Mouse (Mus musculus) forebrain, postnatal 0 days (tissue): ENCODE data around the gene Derl3. TPM values are rescaled to one million over a fixed set of nuclear protein-coding genes. Genes with fewer than 3 reads are reported as not detected.

Experiments
- ATAC-seq: fragments of 200-750 bp; cut with Nextera tagmentation; 2 replicates; pipeline ENCODE4 v1.8.0; 2017; ENCODE audit warnings: mild to moderate bottlenecking, moderate library complexity
- DNase-seq: peaks from one replicate; pipeline ENCODE4 v3.0.0-alpha.2; 2015
- H3K27ac ChIP-seq: fragments of 300-500 bp; sonication (generic); 2 replicates; pipeline ENCODE4 v1.5.1; 2014; ENCODE audit warnings: low read depth, mild to moderate bottlenecking, antibody characterized with exemption, low read length, moderate library complexity, mixed read lengths
- H3K27me3 ChIP-seq: fragments of 300-500 bp; sonication (generic); 2 replicates; pipeline ENCODE4 v1.6.1; 2014; ENCODE audit warnings: mild to moderate bottlenecking, low read length, mixed read lengths; ENCODE audit not compliant: insufficient read depth
- H3K36me3 ChIP-seq: fragments of 300-500 bp; sonication (generic); 2 replicates; pipeline ENCODE4 v1.6.1; 2014; ENCODE audit warnings: mild to moderate bottlenecking, moderate library complexity; ENCODE audit not compliant: insufficient read depth
- H3K4me1 ChIP-seq: fragments of 300-500 bp; sonication (generic); 2 replicates; pipeline ENCODE4 v1.6.1; 2014; ENCODE audit warnings: antibody characterized with exemption; ENCODE audit not compliant: insufficient read depth
- H3K4me2 ChIP-seq: fragments of 300-500 bp; sonication (generic); 2 replicates; pipeline ENCODE4 v1.6.1; 2014; ENCODE audit warnings: low read depth, mild to moderate bottlenecking, moderate library complexity
- H3K4me3 ChIP-seq: fragments of 300-500 bp; sonication (generic); 2 replicates; pipeline ENCODE4 v1.5.1; 2014; ENCODE audit warnings: low read depth, low read length, mixed read lengths
- H3K9ac ChIP-seq: fragments of 300-500 bp; sonication (generic); 2 replicates; pipeline ENCODE4 v1.6.1; 2014; ENCODE audit warnings: mild to moderate bottlenecking
- H3K9me3 ChIP-seq: fragments of 300-500 bp; sonication (generic); 2 replicates; pipeline ENCODE4 v1.6.1; 2016; ENCODE audit warnings: low read length
- CTCF ChIP-seq: sonication (generic); IDR thresholded peaks from 2 replicates; pipeline ENCODE4 v1.5.1; 2016; ENCODE audit warnings: antibody characterized with exemption, control low read depth, low read depth
- WGBS: fragments of 180-500 bp; shearing (Covaris S2); extraction: QIAGEN DNeasy Blood & Tissue Kit; methylation state at CpG from one replicate; pipeline ENCODE4 v1.1.7; 2014; 5-methylcytosine and 5-hydroxymethylcytosine counted together
- polyA plus RNA-seq: library from polyadenylated mRNA; unstranded; fragments of >200 nt; fragmentation: Nextera tagmentation; extraction: Ambion mirVana; gene quantifications from 2 replicates; pipeline ENCODE4 v1.2.1, GENCODE M21; 2015
- total RNA-seq: library from RNA; depleted of rRNA; stranded (reverse); fragments of >200 nt; gene quantifications from 2 replicates; pipeline ENCODE4 v1.2.3, GENCODE M21; 2014; rRNA removed

Gene Derl3
- total and polyA plus RNA-seq, 2 experiments from 2014 or later: 1.4 to 4.7 TPM

- Histone ChIP-seq H3K27ac (no peak overlapping the region), H3K4me3 (no peak overlapping the region), H3K27me3 (no peaks in the 10 kb centered on the region; the same call in 1 of the 2 replicates), H3K36me3 (no peaks in the 10 kb centered on the region), H3K9ac (no peak overlapping the region), H3K4me2 (no peak overlapping the region), H3K9me3 (no peaks in the 10 kb centered on the region), H3K4me1 (0 out of 2 replicates have a peak, but pooled peaks cover 4% of the 10 kb centered on the region)
- ATAC-seq (peak; percentile 53), DNase-seq (no peak)
- 59% methylated on average over 9 of the region's 9 CpGs for WGBS
- TF ChIP-seq CTCF: no peak
Observed at GRCm38 (mm10) chr10:75941042-75941824, 48.0 kb downstream of the Derl3 start.

DNA sequence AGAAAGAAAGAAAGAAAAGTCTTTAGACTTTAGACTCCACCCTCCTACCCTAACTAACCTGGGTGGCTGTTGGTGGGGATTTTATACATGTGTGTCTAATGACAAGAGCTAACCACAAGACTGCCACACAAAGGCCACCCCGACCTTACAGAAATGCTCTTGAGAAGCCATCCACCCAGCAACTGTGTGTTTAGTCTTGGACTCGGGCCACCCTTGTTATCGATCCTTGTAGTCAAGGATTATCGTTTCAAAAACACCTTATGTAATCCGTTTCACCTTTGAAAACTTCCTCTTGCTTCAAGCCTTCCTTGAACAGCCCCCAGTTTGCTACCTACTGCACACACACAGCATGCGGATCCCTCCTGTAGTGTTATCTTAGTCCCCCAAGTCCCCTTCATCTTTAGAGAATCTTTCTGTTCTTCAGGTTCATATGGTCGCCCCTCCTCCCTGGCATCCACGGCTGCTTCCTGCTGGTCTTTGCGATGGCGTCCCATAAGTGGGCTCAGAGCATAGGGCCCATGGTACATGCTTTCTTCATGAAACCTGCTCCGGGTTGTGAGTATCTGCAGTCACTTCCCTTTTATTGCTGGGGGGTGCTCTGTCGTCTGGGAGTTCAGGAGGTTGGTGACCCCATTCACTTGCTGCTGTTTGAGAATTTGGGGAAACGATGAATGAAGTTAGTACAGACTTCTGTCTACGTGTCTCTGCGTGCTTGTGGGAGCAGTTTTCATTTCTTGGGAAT lies 49.7 kb downstream of the Derl3 start, which contains the start of gene Vpreb3:
Gene Vpreb3 (plus strand): TSS at position 322 of the 742 bp plus-strand sequence.
- Histone ChIP-seq H3K4me3 (no peak within 1 kb of the TSS), H3K27me3 (no peaks in the 10 kb centered on the region; the same call in 1 of the 2 replicates), H3K4me2 (no peak within 1 kb of the TSS), H3K9ac (no peak within 1 kb of the TSS), H3K27ac (peak within 1 kb of the TSS; percentile 35; the same call in 1 of the 2 replicates), H3K9me3 (no peaks in the 10 kb centered on the region), H3K4me1 (0 out of 2 replicates have a peak, but pooled peaks cover 4% of the 10 kb centered on the region), H3K36me3 (no peaks in the 10 kb centered on the region)
- DNase-seq (no peak), ATAC-seq (no peak)
- no peak for TF ChIP-seq CTCF
- WGBS: 83% methylated on average over 15 of the region's 15 CpGs

DNA sequence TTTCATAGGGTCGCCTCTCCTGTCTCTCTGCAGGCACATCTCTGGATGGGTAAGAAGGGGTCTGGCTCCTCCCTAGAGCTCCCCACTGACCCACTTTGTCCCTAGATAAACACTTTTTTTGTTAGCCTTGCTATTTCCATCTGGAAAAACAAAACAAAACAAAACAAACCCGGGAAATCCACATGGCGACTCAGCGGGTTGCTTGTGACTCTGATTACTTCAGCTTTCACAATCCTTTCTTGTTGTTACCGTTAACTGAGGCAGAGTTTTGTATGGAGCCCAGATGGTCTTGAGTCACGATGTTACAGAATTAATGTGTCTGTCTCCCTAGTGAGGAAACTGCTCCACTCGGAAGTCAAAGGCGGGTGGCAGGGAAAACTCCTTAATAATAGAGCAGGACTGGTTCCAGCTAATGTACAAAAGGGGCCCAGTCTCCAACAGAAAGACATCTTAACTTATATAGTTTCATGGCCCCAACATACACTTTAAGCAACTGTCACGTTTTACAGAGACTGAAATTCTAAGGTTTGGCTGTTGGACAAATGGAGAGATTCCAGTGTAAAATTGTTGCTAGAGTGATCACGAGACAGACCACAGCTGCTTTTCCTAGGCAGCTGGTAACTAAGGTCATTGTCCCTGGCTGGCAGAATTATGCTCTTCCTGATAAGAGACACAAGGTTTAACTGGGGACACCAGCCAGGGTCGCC lies 51.0 kb downstream of the Derl3 start:
- no peak for TF ChIP-seq CTCF
- Histone ChIP-seq H3K27me3 (no peaks in the 10 kb centered on the region; the same call in 1 of the 2 replicates), H3K36me3 (no peaks in the 10 kb centered on the region), H3K4me1 (0 out of 2 replicates have a peak, but pooled peaks cover 4% of the 10 kb centered on the region), H3K9ac (no peak overlapping the region), H3K4me2 (no peak overlapping the region), H3K27ac (peak overlapping the region; percentile 35; the same call in 1 of the 2 replicates), H3K9me3 (no peaks in the 10 kb centered on the region), H3K4me3 (no peak overlapping the region)
- DNase-seq (peak; percentile 55), ATAC-seq (peak; percentile 68)
- 14% methylated on average over 11 of the region's 11 CpGs for WGBS

DNA sequence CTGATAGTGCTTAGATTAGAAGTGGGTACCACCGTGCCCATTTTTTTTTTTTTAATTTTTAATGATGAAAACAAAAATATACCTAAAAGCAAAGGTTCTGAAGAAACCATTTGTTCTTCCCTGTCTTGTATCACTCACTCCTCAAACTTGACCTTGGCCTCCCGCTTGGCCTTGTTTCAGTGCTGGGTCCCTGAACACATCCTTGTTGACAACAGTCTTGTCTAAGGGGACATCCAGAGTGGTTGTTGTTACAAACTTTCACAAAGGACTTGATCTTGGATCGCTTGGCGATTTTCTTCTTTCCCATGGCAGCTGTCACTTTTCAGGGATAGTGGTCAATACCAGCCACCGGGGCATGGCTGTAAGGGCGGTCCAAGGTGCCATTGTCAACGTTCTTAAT lies 52.0 kb downstream of the Derl3 start:
- Histone ChIP-seq H3K9me3 (no peaks in the 10 kb centered on the region), H3K4me1 (0 out of 2 replicates have a peak, but pooled peaks cover 4% of the 10 kb centered on the region), H3K27ac (no peak overlapping the region), H3K9ac (no peak overlapping the region), H3K4me3 (no peak overlapping the region), H3K36me3 (no peaks in the 10 kb centered on the region), H3K27me3 (no peaks in the 10 kb centered on the region; the same call in 1 of the 2 replicates), H3K4me2 (no peak overlapping the region)
- DNase-seq (no peak), ATAC-seq (no peak)
- WGBS: 91% methylated on average over 7 of the region's 7 CpGs
- no peak for TF ChIP-seq CTCF

Other genes with a start within 250 kb of the Derl3 start
- 2.2 and 2.6 TPM in 2 replicates for gene Susd2, start 249.4 kb upstream of the Derl3 start, total RNA-seq
- gene Susd2, start 249.4 kb upstream of the Derl3 start, polyA plus RNA-seq: 2.2 TPM in 2 replicates
- 67.0 and 85.5 TPM in 2 replicates for gene Cabin1, start 129.1 kb upstream of the Derl3 start, total RNA-seq
- gene Cabin1, start 129.1 kb upstream of the Derl3 start, polyA plus RNA-seq: 19.8 and 28.0 TPM in 2 replicates
- gene Ddt, start 120.0 kb upstream of the Derl3 start, total RNA-seq: 33.3 and 39.7 TPM in 2 replicates
- 78.2 and 79.4 TPM in 2 replicates for gene Ddt, start 120.0 kb upstream of the Derl3 start, polyA plus RNA-seq
- gene Gm20441, start 112.5 kb upstream of the Derl3 start, total RNA-seq: not detected in 2 replicates
- gene Gm20441, start 112.5 kb upstream of the Derl3 start, polyA plus RNA-seq: not detected in 2 replicates
- 1.7 and 2.3 TPM in 2 replicates for gene Gstt3, start 112.0 kb upstream of the Derl3 start, total RNA-seq
- 1.8 and 2.2 TPM in 2 replicates for gene Gstt3, start 112.0 kb upstream of the Derl3 start, polyA plus RNA-seq
- gene Gstt1, start 94.8 kb upstream of the Derl3 start, total RNA-seq: 19.2 and 22.8 TPM in 2 replicates
- gene Gstt1, start 94.8 kb upstream of the Derl3 start, polyA plus RNA-seq: 18.6 and 21.3 TPM in 2 replicates
- gene Gstt4, start 70.9 kb upstream of the Derl3 start, total RNA-seq: not detected in 2 replicates
- not detected in 2 replicates for gene Gstt4, start 70.9 kb upstream of the Derl3 start, polyA plus RNA-seq
- gene Gstt2, start 56.0 kb upstream of the Derl3 start, total RNA-seq: 4.5 and 5.1 TPM in 2 replicates
- gene Gstt2, start 56.0 kb upstream of the Derl3 start, polyA plus RNA-seq: 7.4 and 7.8 TPM in 2 replicates
- 598 and 704 TPM in 2 replicates for gene Mif, start 33.2 kb upstream of the Derl3 start, total RNA-seq
- 2,127 and 2,602 TPM in 2 replicates for gene Mif, start 33.2 kb upstream of the Derl3 start, polyA plus RNA-seq
- gene Smarcb1, start 28.2 kb downstream of the Derl3 start, total RNA-seq: 155 and 173 TPM in 2 replicates
- gene Smarcb1, start 28.2 kb downstream of the Derl3 start, polyA plus RNA-seq: 239 and 246 TPM in 2 replicates
- 69.9 and 93.0 TPM in 2 replicates for gene Chchd10, start 39.7 kb downstream of the Derl3 start, total RNA-seq
- gene Chchd10, start 39.7 kb downstream of the Derl3 start, polyA plus RNA-seq: 97.1 and 121 TPM in 2 replicates
- gene Mmp11, start 43.1 kb downstream of the Derl3 start, total RNA-seq: 11.7 and 13.5 TPM in 2 replicates
- gene Mmp11, start 43.1 kb downstream of the Derl3 start, polyA plus RNA-seq: 14.3 and 16.5 TPM in 2 replicates
- gene Gm867, start 47.3 kb downstream of the Derl3 start, total RNA-seq: 0.95 and 2.8 TPM in 2 replicates
- gene Gm867, start 47.3 kb downstream of the Derl3 start, polyA plus RNA-seq: 0.97 and 1.0 TPM in 2 replicates
- gene Vpreb3, start 49.6 kb downstream of the Derl3 start, total RNA-seq: not detected in 2 replicates
- 0.45 and 1.4 TPM in 2 replicates for gene Vpreb3, start 49.6 kb downstream of the Derl3 start, polyA plus RNA-seq
- not detected in 2 replicates for gene Gm5134, start 61.1 kb downstream of the Derl3 start, total RNA-seq
- gene Gm5134, start 61.1 kb downstream of the Derl3 start, polyA plus RNA-seq: not detected in 2 replicates
- 5.8 and 7.9 TPM in 2 replicates for gene Zfp280b, start 139.2 kb downstream of the Derl3 start, total RNA-seq
- 7.7 and 9.0 TPM in 2 replicates for gene Zfp280b, start 139.2 kb downstream of the Derl3 start, polyA plus RNA-seq
- gene Slc5a4b, start 217.5 kb downstream of the Derl3 start, total RNA-seq: 0.15 TPM in 1 of 2 replicates, not detected in the other
- gene Slc5a4b, start 217.5 kb downstream of the Derl3 start, polyA plus RNA-seq: 0.05 TPM in 1 of 2 replicates, not detected in the other